Mouse (Mus musculus) cerebellum, adult 18-20 months (tissue): ENCODE results near the gene Nlrc4.

Experiments used
- DNase-seq, 2 experiments: peaks; one replicate each; pipeline ENCODE4 v3.0.0; 2021

Gene Nlrc4

DNA sequence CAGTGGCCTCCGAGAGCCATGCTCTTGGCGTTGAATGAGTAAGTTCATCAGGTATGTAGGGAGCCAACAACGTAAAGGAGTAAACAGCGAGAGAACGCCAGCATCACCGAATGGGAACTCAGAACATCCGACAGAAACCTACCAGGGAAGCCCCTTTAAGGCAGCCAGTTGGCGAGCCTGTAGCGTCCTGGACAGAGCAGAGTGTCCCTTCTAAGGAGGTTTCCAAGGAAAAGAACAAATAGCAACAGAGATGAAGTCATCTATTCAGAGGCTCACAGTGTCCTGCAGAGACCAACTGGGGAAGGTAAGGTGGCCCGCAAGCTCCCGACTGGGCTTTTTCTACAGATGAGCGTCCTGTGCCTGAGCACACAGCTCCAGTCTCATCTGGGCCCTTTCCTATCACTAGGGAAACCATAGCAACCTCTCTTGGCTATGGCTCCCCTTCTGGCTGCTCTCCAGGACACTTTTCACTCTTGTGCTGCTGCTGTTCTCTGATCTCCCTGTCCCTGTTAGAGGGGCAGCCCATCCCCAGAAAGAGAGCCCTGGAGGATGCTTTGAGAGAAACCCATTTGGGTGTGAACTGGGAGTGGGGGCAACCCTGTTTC, 34.4 kb downstream of the Nlrc4 start:
- peak in 1 of 2 experiments; percentile 10 for DNase-seq

DNA sequence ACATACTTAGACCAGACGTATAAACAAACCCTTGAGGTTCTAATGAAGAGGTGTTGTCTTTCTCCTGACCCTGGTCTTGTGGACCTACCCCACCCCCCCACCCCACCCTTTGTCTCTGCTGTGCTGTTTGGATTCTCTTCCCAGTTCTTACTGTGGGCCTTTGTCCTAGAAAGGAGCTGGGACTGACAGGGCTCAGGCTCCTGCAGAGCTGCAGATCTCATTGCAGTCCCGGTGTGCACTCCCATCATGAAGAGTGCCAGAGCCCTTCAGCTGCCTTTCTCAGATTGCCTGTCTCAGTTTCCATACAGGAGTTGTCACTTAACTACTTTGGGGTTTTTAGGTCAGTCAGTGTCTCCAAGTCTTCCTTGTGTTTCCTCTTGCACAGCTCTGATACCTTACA, 38.3 kb downstream of the Nlrc4 start:
- DNase-seq = no peak

DNA sequence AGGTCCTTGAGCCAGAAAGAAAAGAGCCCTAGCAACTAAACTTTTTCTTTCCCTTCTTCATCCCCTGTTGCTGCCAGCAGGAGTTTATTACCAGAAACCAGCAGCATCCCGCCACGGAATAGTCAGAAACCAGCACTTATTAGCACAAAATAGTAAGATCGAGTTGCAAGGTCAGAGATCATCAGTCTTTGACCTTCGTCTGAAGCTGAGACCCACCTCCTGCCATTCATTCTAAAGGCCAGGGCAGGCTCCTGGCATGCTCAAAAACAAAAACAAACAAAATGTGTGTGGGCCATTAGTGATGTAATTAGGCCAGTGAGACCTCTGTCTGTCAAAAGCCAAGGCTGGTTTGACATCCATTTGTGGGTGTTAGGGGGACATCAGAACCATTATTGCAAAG, 40.8 kb downstream of the Nlrc4 start:
- no peak for DNase-seq

DNA sequence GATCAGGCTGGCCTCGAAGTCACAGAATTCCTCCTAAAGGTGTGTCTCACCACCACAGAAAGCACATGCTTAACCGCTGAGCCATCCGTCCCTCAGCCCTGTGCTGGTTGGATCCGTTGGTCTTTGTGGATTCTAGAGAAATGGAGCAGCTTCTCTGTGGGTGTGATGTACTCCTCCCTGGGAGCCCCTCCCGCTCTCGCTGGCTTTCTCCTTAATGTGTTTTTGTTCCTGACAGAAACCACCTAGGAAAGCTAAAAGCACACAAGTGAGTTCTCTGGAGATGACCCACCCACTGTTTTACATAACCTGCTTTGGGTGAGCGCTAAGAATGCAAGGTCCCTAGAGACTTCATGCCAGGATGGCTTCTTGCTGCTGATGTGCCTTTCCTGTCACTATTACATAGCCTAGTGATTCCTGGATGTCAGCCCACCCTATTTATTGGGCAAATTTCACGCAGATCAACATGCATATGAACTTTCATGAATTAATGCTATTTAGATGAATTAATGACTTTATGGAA, 42.0 kb downstream of the Nlrc4 start:
- DNase-seq = no peak

DNA sequence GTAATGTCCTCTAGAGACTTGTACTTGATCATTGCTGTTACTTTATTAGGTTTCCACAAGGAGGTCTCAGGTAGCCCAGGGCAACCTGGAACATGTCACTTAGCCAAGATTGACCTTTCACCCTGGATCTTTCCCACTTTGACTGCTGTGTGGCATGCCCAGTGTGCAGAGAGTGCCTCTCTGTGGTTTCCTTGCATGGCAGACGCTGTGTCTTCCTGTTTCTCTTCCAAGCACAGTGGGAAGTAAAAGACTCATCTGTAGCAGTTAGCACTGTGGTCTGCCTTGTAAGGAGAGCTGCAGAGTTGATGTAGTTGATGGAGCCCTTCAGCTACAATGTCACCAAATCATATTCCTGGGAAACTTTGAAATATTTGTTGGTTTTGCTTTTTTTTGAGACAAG, 44.3 kb downstream of the Nlrc4 start:
- DNase-seq = no peak

DNA sequence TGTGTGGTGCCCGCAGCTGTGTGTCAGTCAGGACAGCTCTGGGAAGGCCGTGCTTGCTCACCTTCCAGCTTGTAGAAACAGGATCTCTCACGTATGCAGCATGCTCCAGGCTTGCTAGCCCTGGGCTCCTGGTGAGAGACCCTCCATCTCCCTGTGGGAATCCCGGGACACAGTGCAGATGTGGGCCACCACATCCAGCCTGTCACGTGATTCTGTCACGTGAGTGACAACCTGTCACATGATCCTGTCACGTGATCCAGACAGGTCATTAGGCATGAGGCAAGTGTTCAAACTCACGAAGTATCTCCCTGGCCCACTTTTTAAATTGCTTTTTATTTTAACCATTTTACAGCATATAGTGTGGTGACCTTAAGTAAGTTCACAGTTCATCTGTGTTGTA, 45.6 kb downstream of the Nlrc4 start:
- DNase-seq = no peak

DNA sequence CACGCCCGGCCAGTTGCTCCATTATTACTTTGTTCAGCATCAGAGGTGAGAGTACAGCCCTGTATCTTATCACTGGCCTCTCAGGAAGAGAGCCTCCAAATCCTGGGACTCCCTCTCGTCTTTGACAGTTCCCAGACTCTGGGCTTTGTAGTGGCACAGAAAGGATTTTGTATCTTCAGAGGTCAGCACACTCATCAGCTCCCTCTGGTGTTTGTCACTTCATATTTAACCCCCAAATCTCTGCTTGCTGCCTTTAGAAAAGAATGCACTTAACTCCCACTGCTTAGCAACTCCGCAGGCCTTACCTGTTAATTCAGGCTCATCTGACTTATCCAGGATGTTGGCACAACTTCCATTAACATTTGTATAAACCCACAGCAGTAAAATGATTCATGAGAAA, 49.2 kb downstream of the Nlrc4 start:
- no peak for DNase-seq

DNA sequence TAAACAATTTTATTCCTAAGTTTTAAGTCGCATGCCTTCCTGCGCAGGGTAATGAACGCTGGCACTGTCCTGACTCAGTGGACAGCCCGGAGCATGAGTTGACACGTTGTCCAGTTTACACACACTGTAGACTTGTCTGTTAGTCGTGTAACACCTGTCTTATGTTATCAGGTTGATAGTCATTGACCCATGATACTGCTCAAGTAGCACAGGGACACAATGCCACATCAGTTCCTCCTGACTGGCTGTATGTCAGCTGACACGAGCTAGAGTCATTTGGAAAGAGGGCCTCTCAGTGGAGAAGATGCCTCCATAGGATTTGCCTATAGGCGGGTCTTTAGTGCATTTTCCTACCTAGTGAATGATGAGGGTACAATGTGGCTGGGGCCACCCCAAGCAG, 52.5 kb downstream of the Nlrc4 start:
- DNase-seq = no peak

DNA sequence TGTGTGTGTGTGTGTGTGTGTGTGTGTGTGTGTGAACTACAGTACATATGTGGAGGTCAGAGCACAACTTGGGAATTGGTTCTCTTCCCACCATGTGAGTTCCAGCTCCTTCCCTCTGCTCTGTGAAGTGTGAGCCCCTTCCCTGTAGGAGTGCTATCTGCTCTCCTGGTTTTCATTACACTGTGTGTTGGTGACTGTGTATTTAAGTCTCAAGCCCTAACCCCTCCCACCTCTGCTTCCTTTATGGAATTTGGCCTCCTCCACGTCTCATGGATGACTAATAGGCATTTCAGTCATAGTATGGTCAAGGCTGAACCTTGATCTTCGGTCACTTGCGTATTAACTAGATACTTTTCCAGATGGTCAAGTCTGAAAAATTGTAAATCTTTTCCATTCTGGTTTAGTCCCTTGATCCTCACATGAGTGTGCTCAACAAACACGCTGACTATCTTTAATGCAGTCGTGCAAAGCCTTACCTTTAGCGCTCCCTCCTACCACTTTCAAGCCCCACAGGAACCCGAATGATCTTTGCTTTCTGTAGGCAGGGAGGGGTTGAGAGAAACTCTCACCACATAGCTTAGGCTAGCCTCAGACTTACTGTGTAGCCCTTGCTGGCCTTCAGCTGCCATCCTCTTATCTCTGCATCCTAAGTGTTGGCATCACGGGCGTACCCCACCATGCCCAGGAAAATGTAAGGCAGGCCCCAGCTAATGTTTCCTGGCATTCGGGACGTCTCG, 56.3 kb downstream of the Nlrc4 start:
- DNase-seq = no peak

DNA sequence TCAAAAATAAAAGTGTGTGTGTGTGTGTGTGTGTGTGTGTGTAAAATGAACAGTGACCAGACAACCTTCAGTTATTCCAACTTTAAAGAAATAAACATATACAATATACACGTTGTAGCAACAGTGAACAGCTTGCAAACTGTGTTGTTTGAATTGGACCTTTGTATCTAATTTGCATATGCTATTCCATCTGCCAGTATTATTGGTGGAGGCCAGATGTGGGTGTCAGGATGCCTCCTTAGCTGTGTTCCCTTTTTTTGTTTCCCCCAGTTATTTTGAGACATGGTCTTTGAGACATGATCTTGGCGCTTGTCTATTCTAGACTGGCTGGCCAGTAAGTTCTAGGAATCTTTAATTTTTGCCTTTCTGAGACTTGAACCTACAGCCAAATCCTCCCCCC, 61.8 kb downstream of the Nlrc4 start:
- DNase-seq = no peak

DNA sequence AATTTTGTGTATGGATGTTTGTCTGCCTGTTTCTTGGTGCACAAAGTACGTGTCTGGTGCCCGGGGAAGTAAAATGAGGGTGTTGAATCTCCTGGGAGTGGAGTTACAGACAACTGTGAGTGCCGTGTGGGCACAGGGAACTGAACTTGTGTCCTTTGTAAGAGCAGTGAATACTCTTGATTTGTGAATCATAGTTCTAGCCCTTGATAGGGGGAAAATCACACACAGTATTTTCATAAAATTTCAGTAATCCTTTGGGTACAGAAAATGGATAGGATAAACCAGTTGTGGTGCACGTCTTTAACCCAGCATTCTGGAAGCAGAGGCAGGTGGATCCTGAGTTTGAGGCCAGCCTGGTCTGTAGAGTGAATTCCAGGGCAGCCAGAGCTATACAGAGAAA, 62.2 kb downstream of the Nlrc4 start:
- no peak for DNase-seq

DNA sequence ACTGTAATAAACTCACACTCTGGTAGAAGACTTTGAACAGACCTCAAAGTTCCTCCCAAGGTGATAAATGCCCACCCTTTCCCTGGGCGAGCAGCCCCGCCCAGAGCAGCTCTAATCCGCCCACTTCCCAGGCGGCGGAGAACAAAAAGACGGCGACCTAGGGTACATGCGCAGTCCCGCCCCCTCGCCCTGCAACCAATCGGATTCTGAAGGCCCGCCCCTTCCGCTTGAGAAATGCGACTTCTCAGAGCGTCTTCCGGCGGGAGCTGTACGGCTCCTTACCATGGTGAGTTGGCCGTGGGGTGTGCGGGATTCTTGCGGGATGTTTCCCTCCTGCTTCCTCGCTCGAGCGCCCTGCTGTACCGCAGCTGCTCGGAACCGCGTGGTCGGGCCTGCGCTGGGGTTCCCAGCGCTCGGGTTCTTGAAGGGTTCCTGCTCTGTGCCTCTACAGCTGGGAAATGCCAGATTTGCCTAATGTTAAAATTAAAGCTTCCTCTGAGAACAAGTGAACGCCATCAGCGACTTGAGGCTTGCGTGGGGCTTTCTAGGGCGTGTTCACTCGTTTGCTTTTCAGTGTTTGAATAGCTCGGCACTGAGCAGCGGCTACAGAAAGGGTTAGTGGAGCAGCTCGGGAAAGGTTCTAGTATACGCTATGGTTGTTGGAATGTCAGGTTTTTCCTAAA, 63.4 kb downstream of the Nlrc4 start, which contains the start of gene Slc30a6:
Gene Slc30a6, plus strand, starts transcription at position 226 of the 683 bp plus-strand sequence.
- DNase-seq = peak; percentile 97 to 98

DNA sequence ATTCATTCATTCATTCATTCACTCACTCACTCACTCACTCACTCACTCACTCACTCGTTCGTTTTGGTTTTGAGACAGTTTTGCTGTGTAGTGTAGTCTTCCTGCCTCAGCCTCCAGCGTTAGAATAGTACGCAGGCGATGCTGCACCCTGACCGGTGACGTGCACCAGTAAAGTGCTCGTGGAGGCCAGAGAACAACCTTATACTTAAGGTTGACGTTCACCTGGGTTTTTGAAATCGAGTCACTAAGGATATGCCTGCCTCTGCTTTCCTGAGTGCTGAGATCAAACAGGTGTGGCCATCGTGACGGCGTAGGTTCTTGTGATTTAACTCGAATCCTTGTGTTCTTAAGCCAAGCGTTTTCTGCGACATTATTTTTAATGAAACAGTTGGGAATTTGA, 64.1 kb downstream of the Nlrc4 start:
- peak; percentile 22 to 25 for DNase-seq

DNA sequence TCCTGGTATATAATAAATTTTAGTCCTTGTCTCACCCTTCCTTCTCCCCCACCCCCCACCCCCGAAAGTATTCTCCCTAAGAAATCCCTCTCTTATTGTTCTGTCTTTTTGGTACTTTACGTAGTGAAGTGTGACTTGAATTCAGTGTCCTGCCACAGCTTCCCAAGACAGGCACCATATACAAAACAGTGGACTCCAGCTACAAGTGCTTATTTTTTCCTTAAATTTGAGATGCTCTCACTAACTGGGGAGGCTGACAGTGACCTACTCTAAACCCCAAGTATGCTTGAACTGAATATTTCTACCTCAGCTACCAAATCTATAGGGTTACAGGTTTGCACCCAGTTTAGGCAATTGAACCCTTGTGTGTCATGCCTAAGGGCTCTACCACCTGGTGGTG, 64.6 kb downstream of the Nlrc4 start:
- DNase-seq = no peak

DNA sequence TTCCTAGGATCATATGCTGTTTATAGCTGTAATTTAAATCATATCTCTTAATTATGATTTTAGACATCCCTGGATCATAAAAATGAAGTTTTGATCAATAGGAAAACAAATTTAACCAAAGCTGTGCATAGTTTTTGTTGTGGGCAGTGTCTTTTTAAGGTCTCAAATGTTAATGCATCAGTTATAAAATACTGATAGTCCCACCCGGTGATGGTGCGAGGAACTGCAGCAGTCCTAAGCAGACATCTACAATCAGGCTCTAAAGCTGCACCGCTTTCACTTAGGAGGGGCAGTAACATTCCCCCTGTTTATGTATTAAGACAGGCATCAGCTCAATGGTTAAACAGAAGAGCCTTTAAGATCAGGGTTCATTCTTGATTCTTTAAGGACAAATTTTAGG, 69.1 kb downstream of the Nlrc4 start:
- no peak for DNase-seq

DNA sequence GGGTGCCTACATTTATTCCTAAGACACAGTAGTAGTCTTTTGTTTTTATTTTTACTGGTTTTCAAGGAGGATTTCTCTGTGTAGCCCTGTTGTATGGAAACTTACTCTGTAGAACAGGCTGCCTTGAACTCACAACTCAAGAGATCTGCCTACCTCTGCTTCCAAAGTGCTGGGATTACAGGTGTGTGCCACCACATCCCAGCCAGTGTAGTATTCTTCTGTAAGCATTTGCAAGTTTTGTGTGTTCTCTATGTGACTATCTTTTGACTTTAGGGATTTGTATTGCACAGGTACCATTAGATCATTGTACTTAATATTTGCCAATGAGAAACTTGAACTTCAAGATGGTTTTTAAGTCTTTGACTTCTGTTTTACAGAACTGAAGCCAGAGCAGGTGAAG, 72.3 kb downstream of the Nlrc4 start:
- DNase-seq = no peak

DNA sequence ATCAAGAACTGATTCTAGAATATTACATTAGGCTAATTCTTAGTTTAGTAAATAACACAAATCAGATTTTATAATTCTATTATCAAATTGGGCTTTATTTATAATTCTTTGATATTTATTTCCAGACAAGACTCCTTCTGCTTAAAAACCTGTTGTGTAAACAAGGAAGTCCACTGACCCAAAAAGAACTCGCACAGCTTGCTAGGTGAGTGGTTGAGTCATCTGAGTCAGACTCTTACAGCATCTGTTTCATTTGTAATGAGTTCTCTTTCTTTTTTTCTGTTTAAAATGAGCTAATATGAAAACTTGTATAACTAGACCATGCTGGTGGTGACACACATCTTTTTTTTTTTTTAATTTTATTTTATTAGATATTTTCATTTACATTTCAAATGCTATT, 82.0 kb downstream of the Nlrc4 start:
- DNase-seq = no peak
